Mouse (Mus musculus): Measurements from ENCODE around the gene Krtap5-2. TPM values are rescaled to one million over a fixed set of nuclear protein-coding genes. Genes with fewer than 3 reads are reported as not detected.
"Not testable (repeated sequence)": the region's sequence is repeated elsewhere in the genome, so short reads cannot be mapped to it uniquely, and the experiment has no call there.

Krtap5-2 gene
- total RNA-seq (2021) = not detected in 2 replicates
- long read RNA-seq, experiment 1 = 0 reads
- long read RNA-seq, experiment 2 = 0 reads

DNA sequence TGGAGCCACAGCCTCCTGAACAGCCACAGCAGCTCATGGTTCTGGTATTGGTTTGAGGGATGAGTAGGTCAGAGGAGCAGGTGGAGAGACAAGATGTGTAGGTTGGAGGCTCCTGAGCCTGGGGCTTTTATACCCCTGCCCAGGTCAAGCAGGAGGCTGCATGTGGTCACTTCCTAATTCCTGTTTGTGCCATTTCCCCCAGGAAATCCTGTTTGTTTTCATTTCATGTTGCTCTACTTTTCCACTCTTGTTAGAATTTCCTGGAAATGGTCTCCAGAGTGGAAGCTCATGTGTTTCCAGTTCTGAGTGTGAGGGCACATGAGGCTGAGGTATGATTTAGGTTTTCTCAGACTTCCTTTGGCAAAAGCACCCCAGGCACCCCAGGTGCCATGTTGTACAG is at the start of gene Krtap5-2:
Gene Krtap5-2, minus strand, starts transcription at position 101 of the 400 bp plus-strand sequence.
- not testable (repeated sequence) for DNase-seq

- DNase-seq = no peak
These were observed 48.7 kb upstream of the Krtap5-2 start for GRCm38 (mm10) chr7:142224518-142224917.

DNA sequence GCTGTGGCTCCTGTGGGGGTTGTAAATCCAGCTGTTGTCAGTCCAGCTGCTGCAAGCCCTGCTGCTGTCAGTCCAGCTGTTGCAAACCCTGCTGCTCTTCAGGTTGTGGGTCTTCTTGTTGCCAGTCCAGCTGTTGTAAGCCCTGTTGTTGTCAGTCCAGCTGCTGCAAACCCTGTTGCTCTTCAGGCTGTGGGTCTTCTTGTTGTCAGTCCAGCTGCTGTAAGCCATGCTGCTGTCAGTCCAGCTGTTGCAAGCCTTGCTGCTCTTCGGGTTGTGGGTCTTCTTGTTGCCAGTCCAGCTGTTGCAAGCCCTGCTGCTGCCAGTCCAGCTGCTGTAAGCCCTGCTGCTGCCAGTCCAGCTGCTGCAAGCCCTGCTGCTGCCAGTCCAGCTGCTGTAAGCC is 36.3 kb upstream of the Krtap5-2 start:
- DNase-seq = not testable (repeated sequence)

GRCm38 (mm10) chr7:142211559-142211958 is 35.8 kb upstream of the Krtap5-2 start, which contains the start of gene Gm7579:
TSS of gene Gm7579 (plus strand) at chr7:142211859.
- no peak for DNase-seq

- not testable (repeated sequence) for DNase-seq
These were observed 31.1 kb upstream of the Krtap5-2 start for GRCm38 (mm10) chr7:142206891-142207290.

DNA sequence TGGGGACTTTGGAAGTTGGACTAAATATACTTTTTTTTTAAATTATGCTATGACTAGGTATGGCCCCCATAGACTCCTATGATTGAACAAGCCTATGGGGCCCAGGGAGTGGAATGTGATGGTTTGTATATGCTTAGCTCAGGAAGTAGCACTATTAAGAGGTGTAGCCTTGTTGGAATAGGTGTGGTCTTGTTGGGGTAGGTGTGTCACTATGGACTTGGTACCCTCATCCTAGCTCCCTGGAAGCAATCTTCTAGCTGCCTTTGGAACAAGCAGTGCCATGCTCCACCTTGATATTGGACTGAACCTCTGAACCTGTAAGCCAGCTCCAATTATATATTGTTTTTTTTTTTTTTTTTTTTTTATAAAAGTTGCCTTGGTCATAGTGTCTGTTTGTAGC is 29.7 kb upstream of the Krtap5-2 start:
- no peak for DNase-seq

DNA sequence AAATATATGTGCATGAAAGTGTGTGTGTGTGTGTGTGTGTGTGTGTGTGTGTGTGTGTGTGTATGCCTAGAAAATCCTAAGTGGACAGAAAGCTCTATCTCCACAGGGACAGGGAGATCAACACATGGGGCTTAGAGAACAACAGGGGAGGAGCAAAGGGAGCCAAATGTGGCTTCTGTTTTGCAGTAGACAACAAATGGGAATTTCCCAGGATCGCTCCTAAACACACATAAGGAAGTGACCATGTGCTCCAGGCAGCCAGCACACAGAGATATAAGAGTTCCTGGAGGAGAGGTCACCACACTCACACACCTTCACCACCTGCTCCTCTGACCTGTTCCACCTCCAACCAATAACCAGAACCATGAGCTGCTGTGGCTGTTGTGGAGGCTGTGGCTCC is 25.3 kb upstream of the Krtap5-2 start, which contains the start of gene Krtap5-3:
Gene Krtap5-3, plus strand, starts transcription at position 301 of the 400 bp plus-strand sequence.
- DNase-seq = no peak

GRCm38 (mm10) chr7:142198748-142199147 is 22.9 kb upstream of the Krtap5-2 start:
- no peak for DNase-seq

DNA sequence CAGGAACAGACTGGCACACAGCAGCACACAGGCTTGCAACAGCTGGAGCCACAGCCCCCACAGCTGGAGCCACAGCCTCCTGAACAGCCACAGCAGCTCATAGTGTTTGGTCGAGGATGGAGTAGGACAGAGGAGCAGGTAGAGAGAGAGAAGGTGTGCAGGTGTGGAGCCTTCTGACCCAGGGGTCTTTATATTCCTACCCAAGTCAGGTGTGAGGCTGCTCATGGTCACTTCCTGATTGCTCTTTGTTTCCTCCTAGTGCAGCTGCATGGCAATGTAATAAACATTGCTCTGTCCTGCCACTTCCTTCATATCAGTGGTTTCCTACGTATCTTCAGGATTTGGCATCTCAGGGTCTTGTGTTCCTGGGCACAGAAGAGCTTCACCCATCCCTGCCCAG is 14.5 kb upstream of the Krtap5-2 start, which contains the start of gene Gm10153:
Gene Gm10153, minus strand, starts transcription at position 101 of the 400 bp plus-strand sequence.
- no peak for DNase-seq

DNA sequence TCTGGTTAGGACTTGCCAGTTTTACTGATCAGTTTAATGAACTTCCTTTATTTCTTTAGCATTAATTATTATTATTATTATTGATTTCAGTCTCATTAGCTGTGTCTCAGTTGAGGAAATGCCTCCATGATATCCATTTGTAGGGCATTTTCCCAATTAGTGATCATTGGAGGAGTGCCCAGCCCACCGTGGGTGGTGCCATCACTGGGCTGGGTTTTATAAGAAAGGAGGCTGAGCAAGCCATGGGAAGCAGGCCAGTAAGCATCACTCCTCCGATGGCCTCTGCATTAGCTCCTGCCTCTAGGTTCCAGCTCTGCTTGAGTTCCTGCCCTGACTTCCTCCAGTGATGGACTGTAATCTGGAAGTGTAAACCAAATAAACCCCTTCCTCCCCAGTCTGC is 12.4 kb upstream of the Krtap5-2 start:
- DNase-seq = no peak

GRCm38 (mm10) chr7:142181021-142181420 is 5.2 kb upstream of the Krtap5-2 start:
- DNase-seq = no peak

DNA sequence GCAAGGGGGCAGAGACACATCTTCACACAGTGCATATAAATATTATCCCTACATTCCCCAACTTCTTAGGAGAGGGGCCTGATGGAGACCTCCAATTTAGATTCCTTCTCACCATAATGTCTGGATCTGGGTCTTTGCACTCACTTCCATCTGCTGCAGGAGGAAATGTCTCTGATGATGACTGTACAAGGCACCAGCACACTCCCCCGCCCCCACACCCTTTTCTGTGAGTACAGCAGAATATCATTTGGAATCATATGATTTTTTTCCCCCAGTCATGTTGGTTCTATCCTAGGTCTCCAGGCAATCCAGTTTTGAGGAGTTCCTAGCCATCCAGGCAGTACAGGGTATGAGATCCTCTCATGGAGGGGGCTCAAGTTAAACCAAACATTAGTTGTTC is 2.9 kb upstream of the Krtap5-2 start:
- no peak for DNase-seq

GRCm38 (mm10) chr7:142169836-142170235 is 6.0 kb downstream of the Krtap5-2 start:
- DNase-seq = no peak

DNA sequence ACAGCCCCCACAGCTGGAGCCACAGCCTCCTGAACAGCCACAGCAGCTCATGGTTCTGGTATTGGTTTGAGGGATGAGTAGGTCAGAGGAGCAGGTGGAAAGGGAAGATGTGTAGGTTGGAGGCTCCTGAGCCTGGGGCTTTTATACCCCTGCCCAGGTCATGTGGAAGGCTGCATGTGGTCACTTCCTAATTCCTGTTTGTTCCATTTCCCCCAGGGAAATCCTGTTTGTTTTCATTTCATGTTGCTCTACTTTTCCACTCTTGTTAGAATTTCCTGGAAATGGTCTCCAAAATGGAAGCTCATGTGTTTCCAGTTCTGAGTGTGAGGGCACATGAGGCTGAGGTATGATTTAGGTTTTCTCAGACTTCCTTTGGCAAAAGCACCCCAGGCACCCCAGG is 10.2 kb downstream of the Krtap5-2 start, which contains the start of gene Gm4553:
Gene Gm4553, minus strand, starts transcription at position 101 of the 400 bp plus-strand sequence.
- DNase-seq = not testable (repeated sequence)

DNA sequence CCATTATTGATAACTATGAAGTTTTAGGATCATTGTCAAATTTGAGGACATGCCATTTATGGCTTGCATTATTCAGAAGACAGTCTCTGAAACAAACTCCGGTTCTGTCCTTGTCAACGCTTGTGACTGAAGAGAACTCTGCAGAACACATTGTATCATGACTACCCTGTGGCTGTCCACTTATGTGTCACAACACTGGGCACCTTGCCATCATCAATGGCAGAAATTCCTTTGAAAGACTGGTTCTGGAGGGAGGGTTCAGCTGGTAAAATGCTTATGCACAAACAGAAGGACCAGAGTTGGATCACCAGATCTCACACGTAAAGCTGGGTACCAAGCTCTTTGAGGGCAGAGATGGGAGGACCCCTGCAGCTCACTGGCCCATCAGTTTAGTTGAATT is 16.4 kb downstream of the Krtap5-2 start:
- DNase-seq = peak; percentile 54

DNA sequence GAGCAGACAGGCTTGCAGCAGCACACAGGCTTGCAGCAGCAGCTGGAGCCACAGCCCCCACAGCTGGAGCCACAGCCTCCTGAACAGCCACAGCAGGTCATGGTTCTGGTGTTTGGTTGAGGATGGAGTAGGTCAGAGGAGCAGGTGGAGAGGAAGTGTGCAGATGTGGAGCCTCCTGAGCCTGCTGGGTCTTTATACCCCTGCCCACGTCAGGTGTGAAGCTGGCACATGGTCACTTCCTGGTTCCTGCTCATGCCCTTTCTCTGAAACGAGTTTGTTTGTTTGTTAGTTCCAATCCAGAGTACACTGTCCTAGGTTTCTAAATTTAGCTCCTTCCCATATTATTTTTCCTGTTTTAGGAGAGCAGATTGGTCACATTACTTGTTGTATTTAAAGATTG is 18.8 kb downstream of the Krtap5-2 start, which contains the start of gene Gm29735:
Gene Gm29735, minus strand, starts transcription at position 101 of the 400 bp plus-strand sequence.
- not testable (repeated sequence) for DNase-seq

GRCm38 (mm10) chr7:142155308-142155707 is 20.5 kb downstream of the Krtap5-2 start:
- DNase-seq = no peak

DNA sequence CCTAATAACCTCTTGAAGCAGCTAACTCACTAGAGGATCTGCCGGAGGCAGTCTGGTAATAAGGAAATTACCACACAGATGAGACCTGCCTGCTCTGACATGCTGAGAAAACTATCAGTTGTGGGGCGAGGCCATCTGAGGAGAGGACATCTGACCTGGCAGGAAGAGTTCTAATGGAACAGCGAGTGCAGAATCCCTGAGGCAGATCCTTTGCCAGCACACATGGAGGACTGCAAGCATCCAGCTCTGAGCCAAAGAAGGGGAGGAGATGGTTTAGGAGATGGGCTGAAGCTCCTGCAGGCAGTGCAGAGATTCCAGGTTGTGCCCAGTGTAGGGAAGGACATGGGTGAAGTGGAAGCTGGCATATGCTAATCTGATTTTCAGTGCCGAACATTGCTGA is 23.6 kb downstream of the Krtap5-2 start:
- no peak for DNase-seq

DNA sequence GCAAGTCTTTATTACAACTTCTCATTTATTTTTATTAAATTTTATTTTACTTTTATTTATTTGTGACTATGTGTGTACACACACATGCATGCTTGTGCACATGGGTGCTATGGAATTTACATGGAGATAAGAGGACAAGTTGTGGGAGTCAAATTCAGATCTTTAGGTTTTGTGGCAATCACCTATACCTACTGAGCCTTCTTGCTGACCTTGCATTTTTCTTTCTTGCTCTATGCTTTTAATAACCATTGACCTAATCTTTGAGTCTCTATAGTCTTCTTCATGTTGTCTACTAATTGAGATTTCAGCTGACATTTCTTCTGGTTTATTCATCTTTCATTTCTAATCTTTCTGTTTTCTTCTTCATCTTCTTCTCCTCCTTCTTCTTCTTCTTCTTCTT is 27.2 kb downstream of the Krtap5-2 start:
- DNase-seq = no peak

DNA sequence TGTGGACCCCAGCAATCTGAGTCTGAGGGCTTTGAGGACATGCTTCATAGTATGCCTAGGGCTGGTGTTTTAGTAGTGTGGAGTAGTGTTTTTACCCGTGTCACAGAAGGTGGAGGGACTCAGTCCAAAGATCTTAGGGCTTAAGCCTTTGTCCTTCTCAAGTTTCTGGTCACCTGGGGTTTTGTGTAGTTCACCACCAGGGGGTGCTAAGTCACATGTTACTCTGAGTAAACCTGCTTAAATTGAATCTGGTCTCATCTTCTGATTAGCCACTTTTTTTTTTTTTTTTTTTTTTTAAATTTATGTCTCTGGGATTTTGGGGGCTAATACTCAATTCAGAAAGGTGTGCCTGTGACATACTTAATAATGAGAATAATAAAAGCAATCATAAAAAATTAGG is 29.8 kb downstream of the Krtap5-2 start:
- DNase-seq = peak; percentile 78

DNA sequence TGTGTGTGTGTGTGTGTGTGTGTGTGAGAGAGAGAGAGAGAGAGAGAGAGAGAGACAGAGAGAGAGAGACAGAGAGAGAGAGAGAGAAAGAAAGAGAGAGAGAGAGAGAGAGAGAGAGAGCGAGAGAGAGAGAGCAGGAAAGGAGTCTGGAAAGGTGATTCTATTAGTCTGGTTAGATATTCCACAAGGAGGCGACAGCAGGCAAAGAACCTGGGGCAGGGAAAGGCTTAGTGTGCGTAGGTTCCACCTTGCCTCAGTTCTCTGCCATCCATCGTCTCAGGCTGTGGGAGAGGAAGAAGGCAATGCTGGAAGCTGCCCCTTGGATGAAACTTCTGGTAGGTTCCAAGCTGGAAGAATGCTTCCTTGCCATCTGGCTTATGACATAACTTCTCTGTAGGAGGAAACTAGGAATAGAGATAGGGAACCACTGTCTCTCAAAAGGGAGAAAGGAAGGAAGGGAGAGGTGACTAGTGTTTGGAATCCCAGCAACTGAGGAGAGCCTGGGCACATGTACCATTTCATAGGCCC is 30.3 kb downstream of the Krtap5-2 start:
- DNase-seq = no peak

GRCm38 (mm10) chr7:142144507-142144906 is 31.3 kb downstream of the Krtap5-2 start, which contains the start of gene Gm45337:
TSS of gene Gm45337 (minus strand) at chr7:142144607.
- DNase-seq = no peak

DNA sequence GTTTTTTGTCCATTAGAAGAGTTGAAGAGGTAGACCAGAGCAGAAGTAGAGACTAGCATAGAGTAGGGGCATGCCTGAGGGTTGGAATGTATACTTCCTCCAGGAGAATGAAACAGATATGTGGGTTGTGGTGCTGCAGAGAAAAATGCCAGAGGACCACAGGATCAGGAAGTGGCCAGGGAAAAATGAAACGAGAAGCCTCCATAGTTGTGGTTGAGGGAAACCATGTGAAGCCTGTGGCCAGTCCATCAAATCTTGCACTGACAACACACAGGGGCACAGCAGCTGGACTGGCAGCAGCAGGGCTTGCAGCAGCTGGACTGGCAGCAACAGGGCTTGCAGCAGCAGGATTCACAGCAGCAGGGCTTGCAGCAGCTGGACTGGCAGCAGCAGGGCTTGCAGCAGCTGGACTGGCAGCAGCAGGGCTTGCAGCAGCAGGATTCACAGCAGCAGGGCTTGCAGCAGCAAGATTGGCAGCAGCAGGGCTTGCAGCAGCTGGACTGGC is 32.2 kb downstream of the Krtap5-2 start:
- DNase-seq = not testable (repeated sequence)

DNA sequence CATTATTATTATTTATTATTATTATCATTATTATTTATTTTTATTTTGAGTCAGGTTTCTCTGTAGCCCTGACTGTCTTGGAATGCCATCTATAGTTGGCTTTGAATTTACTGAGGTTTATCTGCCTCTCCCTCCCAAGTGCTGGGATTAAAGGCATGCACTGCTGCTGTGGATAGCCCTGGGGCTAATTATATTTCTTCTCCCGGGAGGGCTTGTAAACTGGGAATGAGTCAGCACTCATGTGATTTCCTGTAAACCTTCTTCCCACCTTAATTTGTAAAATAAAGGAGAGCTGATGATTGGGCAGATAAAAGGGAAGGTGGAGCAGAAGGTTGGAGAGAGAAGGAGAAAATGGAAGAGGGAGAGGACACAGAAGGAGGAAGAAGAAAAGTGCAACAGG is 35.1 kb downstream of the Krtap5-2 start:
- DNase-seq = no peak

Measured in adrenal gland, postnatal 14 days (tissue).